Comparison of ENCODE assay signal across 17 mouse cellular contexts in genomic region chr16:24331446-24332020, GRCm38 (mm10).
DNase-seq lines count a peak whose midpoint lies in the region; ATAC-seq and TF ChIP-seq lines count a peak whose summit lies in the region.
"Had no signal": no experiment of that assay in that cellular context is flagged by ENCODE, and none has a peak within 500 bp of the region (broad histone marks: within the 10 kb centered on the region; RNA-seq: fewer than 3 reads in every experiment).

No protein-coding gene starts in this region.

- 83% methylated on average over 13 of the region's 13 CpGs for WGBS in intestine, embryonic 14.5 days
- WGBS in intestine, postnatal 0 days: 77% methylated on average over 13 of the region's 13 CpGs

- H3K9me3 ChIP-seq in intestine, embryonic 14.5 days (ENCODE audit: control insufficient read depth, low read length): no peaks in the 10 kb centered on the region
- no peaks in the 10 kb centered on the region for H3K9me3 ChIP-seq in intestine, postnatal 0 days (ENCODE audit: control insufficient read depth)
- H3K9me3 ChIP-seq: embryonic facial prominence, embryonic 12.5 days; hindbrain, embryonic 15.5 days had no signal

- H3K4me3 ChIP-seq in intestine, embryonic 14.5 days (ENCODE audit: low read depth, low read length): no peak overlapping the region
- no peak overlapping the region for H3K4me3 ChIP-seq in intestine, postnatal 0 days (ENCODE audit: low read depth, low read length)
- H3K4me3 ChIP-seq: embryonic facial prominence, embryonic 12.5 days; heart, adult 2 months; hindbrain, embryonic 15.5 days had no signal

- ATAC-seq in intestine, embryonic 14.5 days (replicated peaks; ENCODE audit: low FRiP score, low TSS enrichment, low read depth): no peak
- ATAC-seq in intestine, postnatal 0 days: no peak
- no peak for ATAC-seq in cerebellum, adult (ENCODE audit: insufficient number of reproducible peaks, low FRiP score, low TSS enrichment)
- ATAC-seq: forebrain, embryonic 16.5 days; Patski had no signal

- H3K4me2 ChIP-seq in intestine, embryonic 14.5 days (ENCODE audit: low read length): no peak overlapping the region
- H3K4me2 ChIP-seq in intestine, postnatal 0 days (replicated peaks; ENCODE audit: low read depth): no peak overlapping the region
- H3K4me2 ChIP-seq: embryonic facial prominence, embryonic 12.5 days; heart, embryonic 11.5 days; hindbrain, embryonic 15.5 days had no signal

- H3K9ac ChIP-seq in intestine, embryonic 14.5 days (ENCODE audit: low read length): no peak overlapping the region
- H3K9ac ChIP-seq in intestine, postnatal 0 days (ENCODE audit: low read depth, low read length): no peak overlapping the region
- H3K9ac ChIP-seq: embryonic facial prominence, embryonic 12.5 days; hindbrain, embryonic 15.5 days had no signal

- DNase-seq in intestine, embryonic 14.5 days (ENCODE audit: low spot score): peak; percentile 32
- DNase-seq in R1 (ENCODE audit: low read depth, low spot score): peak; percentile 85
- DNase-seq in thymus, postnatal 10 days (ENCODE audit: low spot score in 2 of 2): peak; percentile 20 to 29
- DNase-seq in adrenal gland, postnatal 25 days: no peak
- DNase-seq in natural killer cell, adult 2 months (ENCODE audit: low spot score in 2 of 2): no peak
- DNase-seq: adrenal gland, adult 8-10 months; cerebellum, adult 2 months; cerebellum, postnatal 10 days; gastrocnemius, postnatal 10 days; heart, adult 2 months had no signal

- no peak overlapping the region for H3K27ac ChIP-seq in intestine, embryonic 14.5 days (ENCODE audit: low read depth)
- H3K27ac ChIP-seq in intestine, postnatal 0 days (ENCODE audit: low read depth, low read length): no peak overlapping the region
- H3K27ac ChIP-seq: embryonic facial prominence, embryonic 12.5 days; heart, adult 2 months; hindbrain, embryonic 15.5 days had no signal

- no peaks in the 10 kb centered on the region for H3K36me3 ChIP-seq in intestine, embryonic 14.5 days (ENCODE audit: control insufficient read depth, insufficient read depth, low read length)
- H3K36me3 ChIP-seq in intestine, postnatal 0 days (ENCODE audit: control insufficient read depth, insufficient read depth): no peaks in the 10 kb centered on the region
- H3K36me3 ChIP-seq: embryonic facial prominence, embryonic 12.5 days; hindbrain, embryonic 15.5 days had no signal

- H3K4me1 ChIP-seq in intestine, embryonic 14.5 days (replicated peaks; ENCODE audit: control insufficient read depth, insufficient read depth, low read length): no peaks in the 10 kb centered on the region
- H3K4me1 ChIP-seq in intestine, postnatal 0 days (replicated peaks; ENCODE audit: control insufficient read depth, insufficient read depth, low read length): no peaks in the 10 kb centered on the region
- H3K4me1 ChIP-seq: embryonic facial prominence, embryonic 12.5 days; hindbrain, embryonic 15.5 days had no signal

- TF ChIP-seq CTCF in intestine, postnatal 0 days (IDR thresholded peaks at IDR 0.05; ENCODE audit: low read depth): no peak

- H3K27me3 ChIP-seq in intestine, embryonic 14.5 days (replicated peaks; ENCODE audit: control insufficient read depth, insufficient read depth, low read length): no peaks in the 10 kb centered on the region
- H3K27me3 ChIP-seq in intestine, postnatal 0 days (replicated peaks; ENCODE audit: control insufficient read depth, insufficient read depth, low read length): no peaks in the 10 kb centered on the region
- H3K27me3 ChIP-seq: embryonic facial prominence, embryonic 12.5 days; hindbrain, embryonic 15.5 days; Patski had no signal

Comparison
In these comparisons a context has a peak if more than half of its experiments do, and no peak if none do; other contexts are left out.
1. DNase-seq: peak in intestine, embryonic 14.5 days (single experiment), R1 (single experiment) and thymus, postnatal 10 days (2 of 2); none in adrenal gland, postnatal 25 days (single experiment) and natural killer cell, adult 2 months (0 of 2).